Mouse (Mus musculus) embryo, embryonic 9.5 days (tissue): Measurements from ENCODE around the gene Gdf9.
"Not testable (repeated sequence)": the region's sequence is repeated elsewhere in the genome, so short reads cannot be mapped to it uniquely, and the experiment has no call there.

Experiments
- DNase-seq: peaks from one replicate; pipeline ENCODE4 v3.0.0-alpha.2; 2017; ENCODE audit errors: extremely low spot score

The Gdf9 gene

DNA sequence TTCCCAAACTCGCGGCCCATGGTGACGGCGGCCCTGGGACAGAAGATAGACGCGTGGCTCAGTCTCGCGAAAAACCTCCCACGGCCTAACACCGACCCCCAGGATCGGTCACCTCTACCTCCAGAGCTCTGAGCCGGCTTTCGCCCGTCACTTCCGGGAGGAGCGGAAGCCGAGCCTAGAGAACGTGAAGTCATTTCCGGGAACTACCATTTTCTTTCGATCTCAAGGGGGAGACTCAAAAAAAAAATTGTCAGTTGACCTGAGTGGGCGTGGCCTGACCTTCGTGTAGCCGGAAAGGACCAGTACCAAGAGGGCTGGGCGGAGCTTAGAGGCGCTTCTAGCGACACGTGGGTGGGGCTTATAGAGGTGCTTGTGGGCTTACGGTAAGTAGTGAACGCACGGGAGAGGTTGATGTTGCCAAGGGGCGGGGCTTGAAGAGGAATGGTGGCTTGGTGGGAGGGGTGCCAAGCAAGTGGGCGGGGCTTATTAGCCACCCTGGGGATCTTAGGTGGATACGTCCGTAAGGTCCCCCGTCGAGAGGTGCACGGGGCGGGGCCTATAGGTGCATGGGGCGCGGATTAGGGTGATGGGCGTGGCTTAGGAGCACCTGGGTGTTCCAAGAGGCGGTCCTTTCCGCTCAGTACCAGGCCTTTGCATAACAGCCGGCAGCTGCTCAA lies at the start of gene Gdf9, which contains the start of gene Uqcrq:
TSS of gene Gdf9 (plus strand) at position 354 of the 677 bp plus-strand sequence.
TSS of gene Uqcrq (minus strand) at position 162 of the 677 bp plus-strand sequence.
- peak; percentile 98 for DNase-seq

DNA sequence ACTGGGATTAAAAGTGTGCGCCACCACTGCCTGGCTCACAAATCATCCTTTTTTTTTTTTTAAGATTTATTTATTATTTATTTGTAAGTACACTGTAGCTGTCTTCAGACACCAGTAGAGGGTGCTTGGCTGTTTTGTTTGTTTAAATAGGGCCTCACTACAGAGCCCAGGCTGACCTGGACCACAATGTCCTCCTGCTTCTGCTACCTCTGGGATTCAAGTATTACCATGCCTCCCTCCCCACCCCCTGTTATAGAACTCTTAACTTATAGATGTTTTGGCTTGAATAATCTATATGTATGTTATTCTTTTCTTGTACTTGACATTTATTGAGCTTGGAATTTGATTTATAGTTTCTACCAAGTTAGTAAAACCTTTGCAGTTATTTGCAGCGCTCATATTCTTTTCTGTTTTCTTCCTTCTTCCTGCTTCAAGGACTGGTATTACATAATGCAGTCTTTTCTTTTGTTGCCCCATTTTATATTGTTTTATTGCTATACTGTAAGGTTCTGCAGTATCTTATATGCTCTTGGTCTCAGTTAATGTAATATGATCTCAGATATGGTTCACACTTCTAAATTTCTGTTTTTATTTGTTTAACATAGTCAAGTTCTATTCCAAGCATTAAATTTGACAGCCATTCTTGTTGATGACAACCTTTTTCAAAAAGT lies 46.9 kb upstream of the Gdf9 start:
- no peak for DNase-seq

DNA sequence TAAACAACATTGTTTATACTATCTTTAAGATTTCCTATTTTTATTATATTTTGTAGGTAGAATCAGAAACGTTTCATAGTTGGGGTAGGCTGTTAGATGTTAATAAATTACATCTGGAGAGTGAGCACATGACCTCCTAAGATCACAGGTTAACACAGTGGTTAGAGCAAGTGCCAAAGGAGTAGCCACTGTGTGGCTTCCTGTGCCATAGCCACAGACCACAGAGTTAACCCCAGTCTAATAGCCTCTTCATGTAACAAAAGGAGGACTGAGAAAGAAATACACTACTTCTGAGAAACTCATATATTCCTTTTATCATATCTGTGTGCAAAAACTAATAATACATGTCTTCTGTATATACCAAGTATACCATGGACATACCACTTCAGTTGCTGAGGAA lies 37.0 kb upstream of the Gdf9 start:
- no peak for DNase-seq

DNA sequence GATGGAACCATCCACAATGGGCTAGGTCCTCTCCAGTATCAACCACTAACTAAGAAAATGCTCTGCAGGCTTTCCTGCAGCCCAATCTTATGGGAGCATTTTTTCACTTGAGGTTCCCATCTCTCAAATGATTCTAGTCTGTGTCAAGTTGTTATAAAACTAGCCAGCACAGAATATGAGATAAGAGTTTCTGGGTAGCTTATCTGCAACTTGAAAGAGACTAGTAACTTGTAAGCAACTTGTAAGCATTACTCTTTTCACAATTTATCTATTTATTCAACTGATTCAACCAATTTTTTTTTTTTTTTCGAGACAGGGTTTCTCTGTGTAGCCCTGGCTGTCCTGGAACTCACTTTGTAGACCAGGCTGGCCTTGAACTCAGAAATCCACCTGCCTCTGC lies 27.2 kb upstream of the Gdf9 start:
- no peak for DNase-seq

DNA sequence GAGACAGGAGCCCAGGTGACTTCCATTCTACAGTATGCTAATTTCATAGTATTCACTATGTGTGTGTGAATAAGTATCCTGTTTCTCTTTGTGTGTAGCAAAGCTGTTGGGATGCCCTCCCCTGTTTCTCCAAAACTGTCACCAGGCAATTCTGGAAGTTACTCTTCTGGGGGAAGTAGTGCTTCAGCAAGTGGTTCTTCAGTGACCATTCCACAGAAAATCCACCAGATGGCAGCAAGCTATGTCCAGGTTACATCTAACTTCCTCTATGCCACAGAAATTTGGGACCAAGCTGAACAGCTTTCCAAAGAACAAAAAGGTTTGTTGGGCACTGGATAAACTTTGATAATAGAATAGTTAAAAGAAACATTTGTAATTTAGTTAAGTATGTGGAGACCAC lies 19.1 kb upstream of the Gdf9 start:
- no peak for DNase-seq

DNA sequence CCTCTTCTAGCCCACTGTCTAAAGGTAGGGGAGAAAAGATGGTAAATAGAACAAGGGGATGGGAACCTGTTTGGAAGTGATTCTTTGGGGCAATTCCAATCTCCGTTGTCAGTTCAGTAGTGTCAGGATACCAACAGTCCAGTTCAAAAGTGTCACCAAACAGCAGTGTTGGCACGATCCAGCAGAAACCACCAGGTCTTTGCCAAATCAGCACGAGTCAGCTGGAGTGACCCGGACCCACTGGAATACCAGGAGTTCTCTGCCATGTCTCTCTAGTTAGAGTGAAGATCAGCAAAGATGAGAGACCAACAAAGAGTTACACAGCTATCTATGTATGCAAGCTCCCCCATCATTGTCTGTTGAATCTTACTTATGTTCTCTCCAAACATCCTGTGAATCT lies 17.0 kb upstream of the Gdf9 start:
- DNase-seq, result no peak

DNA sequence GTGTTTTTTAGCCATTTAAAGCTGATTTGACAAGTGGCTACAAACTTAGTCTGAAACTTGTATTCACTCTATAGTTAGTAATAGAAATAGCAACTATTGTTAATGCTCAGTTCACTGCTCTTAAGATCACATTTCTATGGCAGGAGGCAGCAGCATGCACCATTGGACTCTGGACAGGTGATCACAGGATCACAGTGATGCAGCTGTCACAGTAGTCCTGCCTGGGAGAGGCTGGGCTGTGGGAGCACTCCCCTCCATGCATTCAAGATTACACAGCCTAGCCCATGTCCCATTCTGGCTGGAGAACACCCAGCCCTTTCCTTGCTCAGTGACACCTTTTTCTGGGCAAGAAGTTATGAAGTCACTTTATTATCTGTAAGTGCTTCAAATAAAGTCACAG lies 12.8 kb upstream of the Gdf9 start:
- no peak for DNase-seq

DNA sequence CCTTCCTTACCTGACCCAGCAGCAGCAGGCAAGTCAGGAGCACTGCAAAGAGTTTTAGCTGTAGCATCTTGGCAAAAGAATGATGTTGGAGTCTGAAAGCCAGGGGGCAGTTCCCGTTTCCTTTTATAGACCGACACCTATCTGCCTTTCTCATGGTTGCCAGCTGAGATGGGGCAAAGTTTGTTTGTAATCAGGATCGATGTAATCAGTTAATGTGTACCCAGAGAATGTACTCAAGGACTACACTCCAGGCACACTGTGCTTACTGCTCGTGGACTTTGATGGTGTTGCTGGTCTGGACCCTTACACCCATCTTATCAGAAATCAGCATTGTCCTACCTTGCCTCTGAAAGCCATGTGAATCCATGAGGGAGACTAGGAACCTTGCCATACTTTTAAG lies 7.8 kb upstream of the Gdf9 start, which contains the start of gene Leap2:
TSS of gene Leap2 (minus strand) at position 135 of the 400 bp plus-strand sequence.
- DNase-seq, result no peak

DNA sequence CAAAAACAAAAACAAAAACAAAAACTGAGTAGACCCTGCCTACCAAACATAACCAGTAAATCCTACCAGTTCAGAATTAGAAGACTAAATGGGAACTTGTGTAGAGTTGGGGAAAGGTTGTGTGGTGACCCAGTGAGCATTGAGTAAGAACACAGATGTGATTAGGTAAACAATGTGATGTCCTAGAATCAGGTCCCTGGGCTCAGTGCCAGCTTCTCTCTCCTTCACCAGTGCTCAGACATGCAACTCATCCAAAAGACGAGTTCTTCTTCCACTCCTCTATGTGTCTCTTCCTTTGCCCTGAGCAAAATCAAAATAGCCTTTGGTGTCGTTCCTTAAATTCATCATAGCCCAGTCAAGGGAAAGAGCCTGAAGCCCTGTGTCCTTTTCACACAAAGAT lies 6.0 kb upstream of the Gdf9 start:
- no peak for DNase-seq

DNA sequence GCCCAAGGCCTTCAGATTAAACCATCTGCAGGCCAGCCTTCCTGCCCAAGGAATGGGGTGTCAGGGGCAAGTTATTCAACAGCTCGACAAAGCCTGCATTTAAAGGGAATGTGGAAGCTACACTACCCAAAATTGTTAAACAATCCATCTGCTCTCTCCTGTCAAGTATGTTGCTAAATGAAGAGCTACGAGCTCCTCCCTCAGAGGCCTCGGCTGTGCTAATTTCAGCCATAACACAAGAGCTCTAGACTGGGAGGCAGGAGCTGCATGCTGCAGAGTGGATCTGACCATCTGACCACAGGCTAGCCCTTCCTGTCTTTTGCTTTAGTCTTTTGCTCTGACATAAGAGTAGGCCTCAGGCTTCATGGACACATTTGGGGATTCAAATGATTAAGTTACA lies 5.6 kb upstream of the Gdf9 start:
- DNase-seq, result no peak

DNA sequence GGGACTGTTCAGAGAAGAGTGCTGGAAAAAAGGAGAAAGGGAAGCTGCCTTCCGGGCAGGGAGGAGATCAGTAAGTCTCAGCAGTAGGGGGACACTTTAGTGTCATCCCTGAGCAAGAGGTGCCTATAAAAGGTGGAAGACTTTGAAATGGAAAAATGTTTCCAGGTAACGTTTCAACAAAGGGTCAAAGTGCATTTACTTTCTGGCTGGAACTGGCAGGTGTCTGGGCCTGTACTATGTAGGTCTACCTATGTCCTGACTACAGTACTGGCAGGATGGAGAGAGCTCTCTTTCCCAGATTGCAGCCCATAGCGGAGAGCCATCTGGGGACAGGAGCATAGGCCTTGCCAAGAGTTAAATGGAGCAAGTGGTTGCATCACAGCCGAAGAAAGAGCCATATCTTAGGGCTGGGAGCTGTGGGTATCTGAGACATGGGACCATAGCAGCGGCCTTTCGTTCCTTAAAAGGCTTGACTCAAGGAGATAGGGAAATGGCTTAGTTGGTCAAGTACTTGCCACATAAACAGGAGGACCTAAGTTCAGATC lies 5.0 kb upstream of the Gdf9 start:
- DNase-seq, result no peak

DNA sequence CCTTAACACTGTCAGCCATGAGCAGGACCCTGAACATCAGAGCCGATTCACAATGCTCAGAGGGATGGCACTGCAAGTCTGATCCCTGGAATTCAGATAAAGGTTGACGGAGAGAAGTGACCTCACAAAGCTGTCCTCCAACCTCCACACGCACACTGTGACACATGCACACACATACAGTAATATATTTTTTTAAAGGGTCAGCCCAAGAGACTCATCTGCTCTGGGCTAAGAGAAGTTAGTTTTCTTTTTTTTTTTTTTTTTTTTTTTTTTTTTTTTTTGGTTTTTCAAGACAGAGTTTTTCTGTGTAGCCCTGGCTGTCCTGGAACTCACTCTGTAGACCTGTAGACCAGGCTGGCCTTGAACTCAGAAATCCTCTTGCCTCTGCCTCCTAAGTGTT lies 3.9 kb upstream of the Gdf9 start:
- not testable (repeated sequence) for DNase-seq

DNA sequence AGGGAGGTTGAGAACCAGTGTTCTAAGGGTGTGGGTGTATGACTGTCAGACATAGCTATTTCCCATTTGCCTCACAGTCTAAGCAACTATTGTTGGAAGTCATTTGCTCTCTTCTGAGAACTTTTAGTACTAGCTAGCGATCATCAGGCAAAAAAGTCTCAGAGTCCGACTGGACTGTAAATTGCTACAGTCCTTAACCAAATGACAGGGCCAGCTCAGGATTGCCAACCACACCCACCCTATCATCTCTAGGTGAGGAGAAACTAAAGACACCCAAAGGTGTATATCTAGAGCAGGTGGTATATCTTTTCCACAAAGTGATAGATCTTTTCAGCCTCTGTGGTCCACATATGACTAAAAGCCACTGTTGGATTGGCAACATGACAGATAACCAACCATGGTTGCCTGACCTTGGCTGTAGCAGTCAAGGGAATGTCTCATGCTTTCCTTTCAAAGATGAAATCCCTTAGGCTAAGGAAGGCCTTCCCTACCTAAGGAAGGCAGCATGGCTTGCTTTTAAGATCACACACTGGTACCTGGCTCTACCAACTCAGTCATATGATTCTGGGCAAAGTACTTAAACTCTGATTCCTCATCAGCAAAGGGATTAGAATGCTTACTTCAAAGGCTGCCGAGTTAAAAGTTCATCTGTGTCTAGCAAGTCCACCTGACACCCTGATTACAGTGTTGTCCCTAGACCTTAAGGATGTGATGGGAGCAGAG lies 2.7 kb upstream of the Gdf9 start:
- no peak for DNase-seq

DNA sequence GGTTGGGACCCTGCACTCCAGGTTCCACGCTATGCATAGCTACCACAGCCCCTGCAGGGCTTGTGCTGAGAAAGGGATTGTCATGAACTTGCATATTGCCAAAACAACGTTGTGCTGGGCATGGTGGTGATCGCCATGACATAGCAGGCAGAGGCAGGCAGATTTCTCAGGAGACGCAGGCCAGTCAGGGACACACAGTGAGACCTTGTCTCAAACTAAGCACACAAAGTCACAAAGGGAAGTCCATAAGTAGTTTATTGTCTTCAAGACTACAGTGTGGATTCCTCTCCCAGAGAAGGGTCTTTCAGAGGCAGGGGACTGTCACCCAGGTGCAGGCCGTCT lies 2.1 kb upstream of the Gdf9 start:
- DNase-seq, result no peak

DNA sequence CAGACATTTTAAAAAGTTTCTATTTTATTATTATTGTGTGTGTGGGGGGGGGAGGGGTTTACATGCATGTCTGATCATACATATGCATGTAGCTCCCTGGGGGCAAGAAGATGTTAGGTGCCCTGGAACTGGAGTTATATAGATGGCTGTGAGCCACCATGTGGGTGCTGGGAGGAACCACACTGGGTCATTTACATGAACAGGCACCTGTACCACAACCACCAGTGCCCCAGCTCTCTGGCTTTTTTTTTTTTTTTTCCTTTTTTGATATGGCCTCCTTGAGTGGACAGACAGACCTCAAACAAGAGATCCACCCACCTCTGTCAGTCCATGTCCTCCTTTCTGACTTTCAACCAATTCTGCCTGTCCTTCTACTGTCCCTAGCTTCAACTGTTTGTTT lies 1.6 kb upstream of the Gdf9 start:
- no peak for DNase-seq

DNA sequence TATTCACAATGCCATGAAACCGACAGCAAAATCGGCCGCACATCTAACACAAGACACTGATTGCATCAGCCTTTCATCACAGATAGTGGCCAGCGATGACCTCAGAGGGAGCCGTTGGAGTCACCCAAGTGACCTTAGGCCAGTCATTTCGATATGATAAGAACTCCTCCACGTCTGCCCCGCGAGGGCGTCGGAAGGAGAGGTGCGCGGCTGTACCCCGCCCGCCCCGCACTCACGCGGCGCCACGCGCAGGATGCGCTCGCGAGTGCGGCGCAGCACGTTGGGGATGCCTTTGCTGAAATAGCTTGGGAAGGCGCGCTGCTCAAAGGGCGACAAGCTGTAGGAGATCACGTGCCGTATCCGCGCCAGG lies 538 bp upstream of the Gdf9 start:
- no peak for DNase-seq

DNA sequence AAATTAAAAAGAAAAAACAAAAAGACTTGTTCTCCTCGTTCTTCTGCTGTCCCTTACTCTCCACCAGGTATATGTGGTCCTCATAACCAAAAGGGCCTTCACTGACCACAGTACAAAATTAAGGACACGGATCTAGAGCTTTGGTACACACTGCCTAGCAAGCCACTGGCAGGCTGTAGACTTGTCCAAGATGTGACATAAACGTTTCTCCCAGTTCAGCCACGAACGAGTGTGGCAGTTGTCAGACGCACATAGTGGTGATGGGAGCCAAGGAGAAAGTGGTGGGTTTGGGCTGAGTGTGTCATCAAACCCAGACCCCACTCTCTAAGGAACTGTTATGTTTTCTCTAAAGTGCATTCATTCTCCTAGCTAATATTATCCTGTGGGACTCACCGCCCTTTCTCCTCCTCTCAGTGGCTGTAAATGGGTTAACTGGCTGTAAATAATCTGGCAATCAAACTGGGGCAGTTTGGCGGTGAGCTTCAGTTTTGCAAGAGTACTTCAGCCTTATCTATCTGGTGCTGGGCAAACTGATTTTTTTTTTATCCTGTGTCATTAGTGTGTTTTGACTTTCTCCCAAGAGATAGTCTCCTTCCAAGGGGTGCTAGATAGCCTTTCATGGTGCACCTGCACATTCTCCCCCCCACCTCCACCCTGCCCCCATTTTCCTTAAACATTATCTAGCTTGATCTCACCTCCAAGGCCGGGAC lies 679 bp downstream of the Gdf9 start:
- no peak for DNase-seq

DNA sequence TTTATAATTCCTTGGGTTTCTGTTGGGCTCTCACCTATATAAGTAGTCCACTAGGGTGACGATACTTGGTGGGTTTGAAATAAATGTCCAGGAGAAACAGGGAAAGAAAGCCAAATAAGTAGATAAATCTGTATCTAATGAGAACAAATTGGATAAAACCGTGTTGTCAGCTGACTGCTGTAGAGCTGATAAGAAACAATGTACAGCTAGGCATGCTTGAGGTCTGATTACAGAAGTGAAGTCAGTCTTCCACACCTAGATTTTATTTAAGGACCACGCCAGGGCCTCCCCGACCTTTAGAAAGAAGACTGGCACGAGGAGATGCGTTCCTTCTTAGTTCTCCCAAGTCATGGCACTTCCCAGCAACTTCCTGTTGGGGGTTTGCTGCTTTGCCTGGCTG lies 2.2 kb downstream of the Gdf9 start:
- no peak for DNase-seq

DNA sequence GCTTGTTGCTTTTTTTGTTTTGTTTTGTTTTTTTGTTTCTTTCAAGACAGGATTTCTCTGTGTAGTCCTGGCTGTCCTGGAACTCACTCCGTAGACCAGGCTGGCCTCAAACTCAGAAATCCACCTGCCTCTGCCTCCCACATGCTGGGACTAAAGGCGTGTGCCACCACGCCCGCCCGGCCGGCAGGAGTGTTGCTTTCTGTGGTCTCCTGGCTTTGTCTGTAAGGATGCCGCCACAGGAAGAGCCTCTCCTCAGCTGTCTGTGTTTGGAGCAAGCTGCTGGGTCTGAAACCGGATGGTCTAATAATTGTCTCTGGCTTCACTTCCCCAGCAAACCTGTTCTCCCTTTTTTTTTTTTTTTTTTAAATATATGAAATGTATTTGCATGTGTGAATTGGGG lies 4.7 kb downstream of the Gdf9 start:
- no peak for DNase-seq

DNA sequence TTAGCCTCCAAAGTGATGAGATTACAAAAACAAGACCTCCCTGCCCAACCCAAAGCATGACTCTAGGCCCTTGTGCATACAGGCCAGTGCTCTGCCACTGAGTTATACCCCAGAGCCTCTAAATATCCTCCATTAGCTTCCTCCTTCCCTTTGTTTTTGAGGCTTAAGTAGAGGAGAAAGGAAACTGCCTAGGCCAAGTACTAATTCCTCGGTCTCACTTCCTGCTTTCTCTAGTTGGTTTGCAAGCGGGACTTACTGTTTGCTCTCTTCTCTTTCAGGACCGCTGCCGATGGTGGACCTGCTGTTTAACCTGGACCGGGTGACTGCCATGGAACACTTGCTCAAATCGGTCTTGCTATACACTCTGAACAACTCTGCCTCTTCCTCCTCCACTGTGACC lies 5.5 kb downstream of the Gdf9 start:
- no peak for DNase-seq

DNA sequence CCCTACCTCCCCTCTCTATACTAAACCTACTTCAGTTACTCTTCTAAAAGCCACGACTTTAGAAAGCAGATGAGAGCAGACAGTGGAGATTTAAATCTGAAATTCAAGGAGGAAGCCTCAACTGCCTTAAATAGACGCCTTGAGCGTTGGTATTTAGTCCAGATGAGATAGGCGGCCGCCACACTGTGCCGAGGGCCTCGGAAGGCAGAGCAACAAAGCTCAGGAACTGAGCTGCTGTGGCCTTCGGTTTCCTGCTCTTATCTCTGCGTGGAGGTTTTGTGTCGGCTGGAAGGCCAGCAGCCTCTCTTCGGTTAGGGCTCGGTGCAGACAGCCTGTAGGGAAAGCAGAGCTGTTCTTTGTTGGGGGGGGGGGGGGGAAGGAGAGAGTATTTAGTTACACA lies 11.1 kb downstream of the Gdf9 start:
- DNase-seq, result no peak

DNA sequence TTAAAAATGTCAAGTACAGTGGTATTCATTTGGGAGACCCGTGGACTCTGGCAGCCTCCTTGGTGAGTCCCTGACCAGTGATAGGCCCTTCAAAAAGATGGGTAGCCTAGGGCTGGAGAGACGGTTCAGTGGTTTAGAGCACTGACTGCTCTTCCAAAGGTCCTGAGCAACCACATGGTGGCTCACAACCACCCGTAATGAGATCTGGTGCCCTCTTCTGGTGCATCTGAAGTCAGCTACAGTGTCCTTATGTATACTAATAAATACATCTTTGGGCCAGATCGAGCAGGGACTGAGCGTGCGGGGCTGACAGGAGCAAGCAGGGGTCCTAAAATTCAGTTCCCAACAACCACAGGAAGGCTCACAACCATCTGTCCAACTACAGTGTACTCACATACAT lies 13.0 kb downstream of the Gdf9 start:
- DNase-seq, result no peak
